Comparison of ENCODE assay signal across 12 mouse cellular contexts in the genomic region with DNA sequence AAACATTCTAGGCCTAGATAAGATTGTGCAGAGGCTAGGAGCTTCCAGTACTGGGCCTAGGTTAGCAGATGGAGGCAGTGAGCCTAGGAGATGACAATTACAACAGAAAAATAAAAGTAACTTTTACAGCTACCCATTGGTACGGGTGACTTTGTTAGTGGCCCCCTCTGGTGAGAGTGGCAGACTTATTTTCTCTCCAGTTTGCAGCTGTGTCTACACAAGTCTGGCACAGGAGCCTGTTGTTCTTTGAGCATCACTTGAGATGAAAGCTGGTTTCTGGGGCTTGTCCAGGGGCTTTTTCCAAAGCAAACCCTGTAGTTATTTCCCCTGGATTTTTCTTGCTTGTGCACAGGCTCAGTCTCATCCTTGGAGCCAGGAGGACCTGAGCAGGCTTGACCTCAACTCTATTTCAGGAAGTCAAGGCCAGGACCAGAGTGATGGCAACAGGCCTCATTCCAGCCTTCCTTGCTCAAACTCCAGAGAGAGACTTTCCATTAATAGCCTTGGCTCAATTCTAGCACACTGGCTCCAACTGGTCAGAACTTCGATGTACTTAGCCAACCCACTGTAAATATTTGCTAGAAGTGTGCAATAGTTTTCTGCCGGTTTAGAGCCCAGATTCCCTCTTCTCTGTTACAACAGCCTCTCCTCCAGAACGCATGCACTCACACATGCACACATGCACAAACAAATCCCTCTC.
A peak's percentile ranks its signal among the peaks of the same experiment; 100 is the strongest.
DNase-seq lines count a peak whose midpoint lies in the region; ATAC-seq and TF ChIP-seq lines count a peak whose summit lies in the region.
"Had no signal": no experiment of that assay in that cellular context is flagged by ENCODE, and none has a peak within 500 bp of the region (broad histone marks: within the 10 kb centered on the region; RNA-seq: fewer than 3 reads in every experiment).

No protein-coding gene starts in this region.

- DNase-seq in liver, adult 2 months (ENCODE audit: extremely low read depth, low read depth, low spot score), result peak; percentile 99
- no peak for DNase-seq in liver
- peak; percentile 68 for DNase-seq in gastrocnemius, postnatal 25 days
- peak; percentile 7 for DNase-seq in ovary, postnatal 36 days (ENCODE audit: low spot score)
- no peak for DNase-seq in kidney, postnatal 36 days
- no peak for DNase-seq in left cerebral cortex, adult 8-10 months (ENCODE audit: low spot score in 2 of 2)
- DNase-seq: kidney, postnatal 10 days; thymus, postnatal 4 days had no signal

- H3K4me3 ChIP-seq in liver, adult 2 months (ENCODE audit: insufficient read depth, low read depth, low read length), result no peak overlapping the region
- H3K4me3 ChIP-seq in liver, embryonic 16.5 days (ENCODE audit: low read depth, low read length), result no peak overlapping the region
- H3K4me3 ChIP-seq: myocyte had no signal

- ATAC-seq in liver, embryonic 16.5 days (ENCODE audit: low read depth), result peak; percentile 81
- ATAC-seq in activated CD4-positive, CD25-positive, alpha-beta regulatory T cell, adult 4 months, result no peak
- ATAC-seq: forebrain, embryonic 14.5 days had no signal

- 14% methylated on average over 4 of the region's 4 CpGs for WGBS in liver, adult 2 months
- 47% methylated on average over 4 of the region's 4 CpGs for WGBS in liver, embryonic 16.5 days (ENCODE audit: insufficient replicate concordance)

- H3K4me1 ChIP-seq in liver, adult 2 months (ENCODE audit: control insufficient read depth, insufficient read depth, low read length), result peaks cover 5% of the 10 kb centered on the region
- H3K4me1 ChIP-seq in liver, embryonic 16.5 days (ENCODE audit: control insufficient read depth, low read depth, low read length), result no peaks in the 10 kb centered on the region

- no peaks in the 10 kb centered on the region for H3K79me2 ChIP-seq in liver, adult 2 months (ENCODE audit: control insufficient read depth, insufficient read depth, low read length)

- no peaks in the 10 kb centered on the region for H3K36me3 ChIP-seq in liver, adult 2 months (ENCODE audit: control insufficient read depth, insufficient read depth, low read length)
- H3K36me3 ChIP-seq in liver, embryonic 16.5 days (ENCODE audit: control insufficient read depth, insufficient read depth), result no peaks in the 10 kb centered on the region

- H3K9ac ChIP-seq in liver, adult 2 months (ENCODE audit: low read depth, low read length), result no peak overlapping the region
- H3K9ac ChIP-seq in liver, embryonic 16.5 days (ENCODE audit: low read depth, low read length), result no peak overlapping the region

- no peak for TF ChIP-seq POLR2A in liver, adult 2 months (IDR thresholded peaks at IDR 0.05; ENCODE audit: extremely low read depth, insufficient read depth, low read length)

- no peak overlapping the region for H3K4me2 ChIP-seq in liver, embryonic 16.5 days (ENCODE audit: low read depth, low read length)

- H3K9me3 ChIP-seq in liver, embryonic 16.5 days (replicated peaks; ENCODE audit: control insufficient read depth, low read length), result no peaks in the 10 kb centered on the region

- no peaks in the 10 kb centered on the region for H3K27me3 ChIP-seq in liver, adult 2 months (ENCODE audit: control insufficient read depth, insufficient read depth, low read length)
- no peaks in the 10 kb centered on the region for H3K27me3 ChIP-seq in liver, embryonic 16.5 days (ENCODE audit: control insufficient read depth, insufficient read depth, low read depth, low read length)

- H3K27ac ChIP-seq in liver, adult 2 months (replicated peaks; ENCODE audit: insufficient read depth, low read depth, low read length), result no peak overlapping the region
- H3K27ac ChIP-seq in liver, embryonic 16.5 days (ENCODE audit: low read length), result peak overlapping the region; percentile 59; the same call in 1 of the 2 replicates

- no peak for TF ChIP-seq CTCF in liver, adult 2 months (IDR thresholded peaks at IDR 0.05; ENCODE audit: low read depth, low read length)

Comparison
In these comparisons a context has a peak if more than half of its experiments do, and no peak if none do; other contexts are left out.
1. DNase-seq: peak in liver, adult 2 months (single experiment), gastrocnemius, postnatal 25 days (single experiment) and ovary, postnatal 36 days (single experiment); none in liver (single experiment), kidney, postnatal 36 days (0 of 2) and left cerebral cortex, adult 8-10 months (0 of 2).